Mouse (Mus musculus) kidney, adult 2 months (tissue): Measurements from ENCODE around the gene Ror1. TPM values are rescaled to one million over a fixed set of nuclear protein-coding genes. Genes with fewer than 3 reads are reported as not detected.
A peak's percentile ranks its signal among the peaks of the same experiment; 100 is the strongest.

Experiments
- DNase-seq: peaks from one replicate; pipeline ENCODE4 v3.0.0; 2021
- H3K27ac ChIP-seq: fragments of 200-500 bp; 2 replicates; pipeline ENCODE4 v1.5.1; 2012; ENCODE audit warnings: low read depth, low read length, control low read depth, inconsistent platforms; ENCODE audit not compliant: insufficient read depth
- H3K27me3 ChIP-seq: fragments of 200-500 bp; replicated peaks from 2 replicates; pipeline ENCODE4 v1.6.1; 2012; ENCODE audit warnings: mild to moderate bottlenecking, moderate library complexity, low read length, inconsistent platforms; ENCODE audit not compliant: control insufficient read depth, insufficient read depth
- H3K36me3 ChIP-seq: fragments of 200-500 bp; 2 replicates; pipeline ENCODE4 v1.6.1; 2012; ENCODE audit warnings: mild to moderate bottlenecking, moderate library complexity, low read length, inconsistent platforms; ENCODE audit not compliant: control insufficient read depth, insufficient read depth
- H3K4me1 ChIP-seq: fragments of 200-500 bp; 2 replicates; pipeline ENCODE4 v1.6.1; 2011; ENCODE audit warnings: low read length; ENCODE audit not compliant: control insufficient read depth, insufficient read depth
- H3K4me3 ChIP-seq: fragments of 200-500 bp; 2 replicates; pipeline ENCODE4 v1.5.1; 2011; ENCODE audit warnings: mild to moderate bottlenecking, low read depth, low read length, control low read depth; ENCODE audit not compliant: insufficient read depth
- CTCF ChIP-seq: fragments of 200-500 bp; conservative IDR thresholded peaks from 2 replicates; pipeline ENCODE4 v1.5.1; 2011; ENCODE audit warnings: low read depth, mild to moderate bottlenecking, control low read depth, low read length, moderate library complexity, mixed read lengths; ENCODE audit not compliant: insufficient read depth, insufficient read length
- POLR2A ChIP-seq: fragments of 200-500 bp; IDR thresholded peaks from one replicate; pipeline ENCODE4 v1.6.1; 2011; ENCODE audit warnings: low read depth, low read length, control low read depth
- WGBS: fragments of 180-500 bp; shearing (Covaris S2); methylation state at CpG from one replicate; pipeline ENCODE4 v1.1.7; 2018; 5-methylcytosine and 5-hydroxymethylcytosine counted together
- polyA plus RNA-seq: library from polyadenylated mRNA; depleted of rRNA; stranded (reverse); fragments of >200 nt; gene quantifications from 2 replicates; pipeline ENCODE4 v1.2.3, GENCODE M21; 2012

The Ror1 gene
- polyA plus RNA-seq, 1 experiment, result 2.2 TPM

DNA sequence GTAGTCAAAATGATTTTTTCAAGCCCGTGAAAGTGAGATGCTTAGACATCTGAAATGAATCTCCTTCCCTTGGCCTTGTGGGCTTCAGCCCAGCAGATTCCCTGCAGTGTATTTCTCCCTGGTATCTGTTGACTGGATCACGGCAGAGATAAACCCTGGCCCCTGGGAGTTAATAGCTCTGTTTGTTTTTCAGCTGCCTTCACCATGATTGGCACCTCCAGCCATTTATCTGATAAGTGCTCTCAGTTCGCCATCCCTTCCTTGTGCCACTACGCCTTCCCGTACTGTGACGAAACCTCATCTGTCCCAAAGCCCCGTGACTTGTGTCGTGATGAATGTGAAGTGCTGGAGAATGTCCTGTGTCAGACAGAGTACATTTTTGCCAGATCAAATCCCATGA, 313.9 kb downstream of the Ror1 start:
- H3K27ac ChIP-seq, result no peak overlapping the region
- TF ChIP-seq CTCF, result no peak
- H3K4me1 ChIP-seq, result no peaks in the 10 kb centered on the region
- no peak for DNase-seq
- 85% methylated on average over 8 of the region's 8 CpGs for WGBS
- no peak overlapping the region for H3K4me3 ChIP-seq
- no peaks in the 10 kb centered on the region for H3K27me3 ChIP-seq
- no peaks in the 10 kb centered on the region for H3K36me3 ChIP-seq

DNA sequence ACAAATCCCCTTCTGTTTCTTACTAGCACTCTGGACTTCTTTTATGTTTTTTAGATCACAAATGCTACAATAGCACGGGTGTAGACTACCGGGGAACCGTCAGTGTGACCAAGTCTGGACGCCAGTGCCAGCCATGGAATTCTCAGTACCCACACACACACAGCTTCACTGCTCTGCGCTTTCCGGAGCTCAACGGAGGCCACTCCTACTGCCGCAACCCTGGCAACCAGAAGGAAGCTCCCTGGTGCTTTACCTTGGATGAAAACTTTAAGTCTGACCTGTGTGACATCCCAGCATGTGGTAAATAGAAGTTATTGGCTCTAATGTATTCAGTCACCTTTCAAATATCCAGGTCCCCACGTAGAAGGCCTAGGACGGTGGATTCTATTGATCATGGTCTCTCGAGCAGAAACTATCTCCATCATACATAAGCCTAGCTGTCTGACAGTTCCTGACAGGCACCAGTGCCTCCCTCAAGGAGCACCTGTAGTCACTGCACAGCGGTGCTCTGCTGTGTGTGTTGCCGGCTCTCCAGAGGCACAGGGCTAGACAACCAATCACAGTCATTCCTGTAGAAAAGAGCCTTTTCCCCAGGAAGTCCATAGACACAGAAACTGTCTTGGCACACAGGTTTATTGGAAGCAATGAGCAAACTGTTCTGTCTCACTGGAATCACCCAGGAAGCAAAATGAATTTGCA, 316.4 kb downstream of the Ror1 start:
- no peak for DNase-seq
- TF ChIP-seq POLR2A (no peak), CTCF (no peak)
- Histone ChIP-seq H3K4me1 (no peaks in the 10 kb centered on the region), H3K27ac (no peak overlapping the region), H3K27me3 (no peaks in the 10 kb centered on the region), H3K4me3 (no peak overlapping the region), H3K36me3 (no peaks in the 10 kb centered on the region)
- 79% methylated on average over 13 of the region's 13 CpGs for WGBS

DNA sequence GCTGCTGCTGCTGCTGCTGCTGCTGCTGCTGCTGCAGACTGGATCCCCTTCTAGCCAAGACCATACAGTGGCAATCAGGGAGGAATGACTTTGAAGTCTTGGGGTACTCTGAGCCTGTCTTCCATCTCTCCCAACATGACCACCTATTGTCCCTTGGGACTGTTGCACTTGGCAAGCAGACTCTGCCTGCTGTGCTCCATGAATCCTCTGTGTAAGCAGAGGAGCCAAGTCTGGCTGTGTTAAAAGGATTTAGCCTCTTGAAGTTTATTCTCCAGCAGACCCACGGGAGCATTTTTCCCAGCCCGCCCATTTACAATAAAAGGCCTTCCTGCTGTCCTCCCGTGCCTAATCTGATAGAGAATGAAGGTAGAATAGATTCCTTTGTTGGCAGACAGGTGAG, 327.2 kb downstream of the Ror1 start:
- no peak overlapping the region for H3K4me3 ChIP-seq
- TF ChIP-seq CTCF (no peak), POLR2A (no peak)
- H3K4me1 ChIP-seq, result no peaks in the 10 kb centered on the region
- no peaks in the 10 kb centered on the region for H3K27me3 ChIP-seq
- H3K36me3 ChIP-seq, result no peaks in the 10 kb centered on the region
- H3K27ac ChIP-seq, result no peak overlapping the region
- 48% methylated on average over 3 of the region's 3 CpGs for WGBS
- DNase-seq, result no peak

DNA sequence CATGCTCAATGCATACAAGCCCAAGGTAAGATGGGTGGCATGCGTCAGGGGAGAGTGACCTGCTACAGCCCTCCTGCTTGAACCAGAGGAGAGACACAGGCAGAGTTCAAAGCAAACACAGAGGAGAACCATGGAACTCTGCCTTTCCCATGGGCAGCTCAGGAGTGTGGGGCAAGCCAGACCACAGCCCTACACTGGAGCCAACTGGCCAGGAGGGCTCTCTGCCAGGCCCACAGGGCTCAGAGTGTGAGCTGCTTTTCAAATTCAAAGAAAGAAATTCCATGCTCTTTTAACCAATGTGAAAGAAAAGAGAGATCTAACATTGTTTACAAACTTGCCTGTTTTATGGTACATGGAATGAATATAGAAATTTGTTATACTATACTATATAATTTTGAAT, 330.5 kb downstream of the Ror1 start:
- H3K4me1 ChIP-seq, result no peaks in the 10 kb centered on the region
- H3K27me3 ChIP-seq, result no peaks in the 10 kb centered on the region
- H3K27ac ChIP-seq, result no peak overlapping the region
- WGBS, result 93% methylated on average over 1 of the region's 1 CpGs
- no peak overlapping the region for H3K4me3 ChIP-seq
- DNase-seq, result no peak
- TF ChIP-seq CTCF (no peak), POLR2A (no peak)
- no peaks in the 10 kb centered on the region for H3K36me3 ChIP-seq

DNA sequence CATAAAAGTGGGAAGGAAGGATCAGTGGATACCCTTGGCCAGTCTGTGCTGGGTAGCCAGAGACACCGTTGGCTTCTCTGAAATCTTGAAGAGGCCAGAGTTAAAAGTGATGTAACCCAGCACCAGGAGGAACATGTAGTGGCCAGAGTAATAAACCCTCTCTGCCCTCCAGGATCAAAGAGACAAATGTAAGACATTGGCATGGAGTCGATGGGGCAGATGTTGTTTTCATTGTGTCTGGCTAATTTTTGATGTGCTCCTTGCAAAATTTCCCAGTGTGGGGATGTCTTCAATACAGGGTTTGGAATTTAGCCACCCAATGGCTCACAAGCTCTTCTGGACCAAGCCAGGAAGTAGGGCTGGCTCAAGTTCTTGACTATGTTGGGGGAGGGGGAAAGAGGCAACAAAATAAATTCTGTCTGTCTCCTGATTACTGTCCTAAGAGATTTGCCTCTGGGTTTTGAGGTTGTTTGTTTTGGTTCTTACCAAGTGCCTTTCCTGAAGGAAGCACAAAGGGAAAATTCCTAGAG, 333.8 kb downstream of the Ror1 start:
- WGBS, result 35% methylated on average over 2 of the region's 2 CpGs
- TF ChIP-seq CTCF (no peak), POLR2A (no peak)
- DNase-seq, result peak; percentile 21

DNA sequence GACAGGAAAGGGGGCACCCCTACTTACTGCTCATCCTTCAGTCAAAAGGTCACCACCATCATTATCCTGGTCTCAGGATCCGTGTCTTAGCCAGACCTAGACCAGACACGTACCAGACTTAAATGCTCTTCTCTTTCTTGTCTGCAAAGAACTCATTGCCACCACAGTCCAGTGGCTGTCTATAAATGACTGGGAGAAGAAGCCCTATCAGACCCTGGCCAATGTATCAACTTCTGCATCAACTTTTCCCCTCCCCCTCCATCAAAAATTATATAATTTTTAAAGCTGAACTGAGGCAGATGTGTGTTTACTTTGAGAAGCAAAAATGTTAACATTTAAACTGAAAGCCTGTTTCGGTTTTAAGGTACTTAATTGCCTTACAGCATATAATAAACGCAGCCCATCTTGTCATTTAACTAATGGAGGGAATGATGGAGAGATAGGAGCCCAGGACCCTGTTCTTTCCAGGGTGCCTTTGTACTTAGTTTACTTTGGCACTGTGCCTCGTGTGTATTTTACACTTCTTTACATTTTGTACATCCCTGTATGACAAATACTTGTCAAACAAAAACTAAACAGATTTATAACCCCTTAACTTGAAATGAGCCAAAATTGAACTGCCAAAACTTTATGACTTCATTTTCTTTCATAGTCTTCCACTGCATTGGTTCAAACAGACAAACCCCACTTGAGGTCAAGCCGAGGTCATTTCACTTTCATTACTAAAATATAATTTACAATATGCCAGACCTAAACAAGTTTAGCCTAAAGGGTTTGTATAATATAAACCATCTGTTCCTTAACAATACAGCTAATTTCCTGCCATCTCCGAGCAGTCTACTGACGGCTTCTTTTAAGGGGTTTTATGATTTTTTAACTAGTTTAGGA, 339.9 kb downstream of the Ror1 start:
- WGBS, result 71% methylated on average over 8 of the region's 8 CpGs
- Histone ChIP-seq H3K27ac (no peak overlapping the region), H3K36me3 (no peaks in the 10 kb centered on the region), H3K27me3 (no peaks in the 10 kb centered on the region), H3K4me3 (no peak overlapping the region), H3K4me1 (no peaks in the 10 kb centered on the region)
- no peak for TF ChIP-seq CTCF
- TF ChIP-seq POLR2A, result no peak
- no peak for DNase-seq

More for the DNA sequence above, 333.8 kb downstream of the Ror1 start:
- Histone ChIP-seq H3K27ac (no peak overlapping the region), H3K4me3 (no peak overlapping the region), H3K27me3 (no peaks in the 10 kb centered on the region), H3K36me3 (no peaks in the 10 kb centered on the region), H3K4me1 (no peaks in the 10 kb centered on the region)

DNA sequence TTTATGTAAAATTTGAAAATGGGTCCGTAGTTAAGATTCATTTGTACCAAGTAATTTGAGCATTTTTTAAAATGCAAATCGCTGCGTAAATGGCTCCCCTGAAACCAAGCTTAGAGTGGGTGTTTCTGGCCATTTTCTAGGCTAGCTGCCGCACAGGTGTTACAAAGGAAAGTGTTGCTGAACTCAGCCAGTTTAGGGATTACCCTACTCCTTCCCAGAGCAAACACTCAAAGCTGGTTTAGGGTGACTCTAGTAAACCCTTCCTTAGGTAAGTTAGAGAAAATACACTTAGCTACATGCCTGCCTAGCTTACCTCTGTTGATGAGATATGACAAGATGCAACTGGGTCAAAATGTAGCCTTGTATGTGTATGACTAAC, 340.6 kb downstream of the Ror1 start:
- TF ChIP-seq CTCF (no peak), POLR2A (no peak)
- no peak for DNase-seq
- H3K4me1 ChIP-seq, result no peaks in the 10 kb centered on the region
- no peaks in the 10 kb centered on the region for H3K27me3 ChIP-seq
- no peak overlapping the region for H3K4me3 ChIP-seq
- H3K36me3 ChIP-seq, result no peaks in the 10 kb centered on the region
- H3K27ac ChIP-seq, result no peak overlapping the region
- WGBS, result 80% methylated on average over 4 of the region's 4 CpGs
